Mouse (Mus musculus) cerebellum, adult 18-20 months (tissue): ENCODE measurements around the gene Sprn.
"Not testable (repeated sequence)": the region's sequence is repeated elsewhere in the genome, so short reads cannot be mapped to it uniquely, and the experiment has no call there.

Source experiments
- DNase-seq, 2 experiments: peaks; one replicate each; pipeline ENCODE4 v3.0.0; 2021

Gene Sprn

GRCm38 (mm10) chr7:140141350-140141749 lies 13.3 kb downstream of the Sprn start:
- peak; percentile 76 to 79 for DNase-seq

- no peak for DNase-seq
These were observed 16.7 kb downstream of the Sprn start for GRCm38 (mm10) chr7:140138021-140138310.

GRCm38 (mm10) chr7:140137135-140138020 lies 17.3 kb downstream of the Sprn start, which contains the start of gene Mtg1:
Gene Mtg1, plus strand, starts transcription at chr7:140137564.
- peak; percentile 93 to 99 for DNase-seq

DNA sequence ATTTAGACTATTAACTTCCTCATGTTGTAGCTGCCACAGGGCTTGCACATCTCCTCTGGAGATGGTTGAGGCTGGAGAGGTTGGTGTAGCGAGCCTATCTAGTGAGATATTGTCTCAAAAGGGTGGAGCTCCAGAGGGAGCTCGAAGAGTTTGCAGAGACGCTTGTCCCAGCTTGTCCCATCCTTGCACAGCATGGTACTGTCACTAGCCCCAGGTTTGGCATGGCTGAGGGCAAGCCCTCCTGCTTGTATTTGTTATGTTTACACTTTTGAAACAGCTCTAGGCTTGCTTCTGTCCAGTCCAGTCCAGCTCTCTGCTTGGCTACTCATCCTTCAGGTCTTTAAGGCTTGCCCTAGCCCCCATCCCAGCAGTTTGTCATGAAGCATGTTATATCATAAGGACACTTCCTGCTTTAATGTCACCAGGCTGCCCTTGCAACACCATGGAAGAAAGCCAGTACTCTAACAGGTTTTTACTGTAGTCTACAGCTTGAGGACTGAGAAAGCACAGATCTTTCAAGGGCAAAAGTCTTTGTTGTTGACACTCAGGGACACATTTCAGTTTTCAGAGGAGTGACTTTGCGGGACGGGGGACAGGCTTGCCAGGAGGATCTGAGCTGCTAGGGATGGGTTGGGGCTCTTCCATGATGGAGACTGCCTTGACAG lies 19.4 kb downstream of the Sprn start:
- DNase-seq, result no peak

DNA sequence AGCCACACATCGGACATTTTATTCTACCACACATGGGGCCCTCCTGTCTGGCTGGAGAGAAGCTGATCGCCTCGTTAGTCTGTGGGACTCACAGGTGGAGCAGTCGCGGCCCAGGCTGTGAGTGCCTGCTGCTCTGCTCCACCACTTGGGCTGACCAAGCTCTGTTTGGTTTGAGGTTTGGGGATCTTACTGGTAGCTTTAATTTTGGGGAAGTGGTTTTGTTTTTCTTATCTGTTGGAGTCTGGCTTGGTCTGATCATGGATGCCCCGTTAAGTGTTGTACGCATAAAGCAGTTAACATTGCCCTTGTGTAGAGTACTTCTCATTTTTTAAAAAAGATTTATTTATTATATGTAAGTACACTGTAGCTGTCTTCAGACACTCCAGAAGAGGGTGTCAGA lies 20.6 kb downstream of the Sprn start:
- DNase-seq, result not testable (repeated sequence)

- DNase-seq, result not testable (repeated sequence)
These were observed 22.5 kb downstream of the Sprn start for GRCm38 (mm10) chr7:140132184-140132583.

DNA sequence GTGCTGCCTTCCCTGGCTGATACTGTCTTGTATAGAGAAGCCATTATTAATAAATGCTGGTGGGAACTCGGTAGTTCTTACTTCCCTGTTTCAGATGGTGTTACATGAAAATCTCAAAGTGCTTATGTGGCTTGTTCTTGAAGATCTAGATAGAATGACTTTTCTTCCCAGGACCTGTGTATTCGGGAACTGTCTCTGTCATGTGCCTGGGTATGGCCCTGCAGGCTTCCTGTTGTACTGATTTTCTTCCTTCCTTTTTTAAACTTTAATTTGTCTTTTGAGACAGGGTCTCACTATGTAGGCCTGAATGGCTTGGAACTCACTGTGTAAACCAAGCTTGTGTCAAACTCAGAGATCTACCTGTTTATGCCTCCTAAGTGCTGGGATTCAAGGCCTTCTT lies 26.8 kb downstream of the Sprn start:
- no peak for DNase-seq

DNA sequence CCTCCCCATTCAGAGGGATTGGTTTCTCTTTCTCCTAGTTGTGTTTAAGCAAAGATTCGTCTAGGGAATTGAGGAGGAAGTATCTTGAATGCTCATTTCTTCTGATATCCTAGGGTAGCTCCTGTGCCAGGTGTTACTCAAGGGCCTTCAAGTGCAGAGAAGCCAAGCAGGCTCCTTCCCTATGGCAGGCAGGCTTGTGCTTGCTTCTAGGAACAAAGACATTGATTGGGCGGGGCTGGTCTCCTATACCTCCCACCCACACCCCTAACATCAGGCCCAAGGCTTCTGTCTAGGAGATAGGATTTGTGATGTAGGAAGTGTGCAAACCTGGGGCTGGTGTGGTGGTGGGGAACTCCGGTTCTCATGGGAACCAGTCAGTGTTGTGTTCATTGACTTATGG lies 27.7 kb downstream of the Sprn start:
- DNase-seq, result no peak

DNA sequence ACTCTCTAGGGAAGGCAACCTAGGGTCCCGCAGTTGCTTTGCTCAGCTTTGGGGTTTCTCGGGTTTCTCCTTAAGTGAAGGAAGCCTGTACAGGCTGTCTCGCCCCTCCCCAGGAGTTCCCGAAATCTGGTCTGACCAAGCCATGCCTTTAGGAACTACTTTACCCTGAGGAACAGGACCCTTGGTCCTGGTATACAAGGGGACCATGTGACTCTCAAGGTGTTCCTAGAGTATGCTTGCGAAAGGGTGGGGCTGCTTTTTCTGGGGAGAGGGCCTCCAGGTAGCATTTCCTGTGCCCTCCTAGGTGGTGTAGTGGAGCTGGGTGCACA lies 28.7 kb downstream of the Sprn start:
- no peak for DNase-seq

- DNase-seq, result peak; percentile 93 to 97
These were observed 29.2 kb downstream of the Sprn start for GRCm38 (mm10) chr7:140125278-140126021.

- no peak for DNase-seq
These were observed 30.3 kb downstream of the Sprn start for GRCm38 (mm10) chr7:140124382-140124781.

DNA sequence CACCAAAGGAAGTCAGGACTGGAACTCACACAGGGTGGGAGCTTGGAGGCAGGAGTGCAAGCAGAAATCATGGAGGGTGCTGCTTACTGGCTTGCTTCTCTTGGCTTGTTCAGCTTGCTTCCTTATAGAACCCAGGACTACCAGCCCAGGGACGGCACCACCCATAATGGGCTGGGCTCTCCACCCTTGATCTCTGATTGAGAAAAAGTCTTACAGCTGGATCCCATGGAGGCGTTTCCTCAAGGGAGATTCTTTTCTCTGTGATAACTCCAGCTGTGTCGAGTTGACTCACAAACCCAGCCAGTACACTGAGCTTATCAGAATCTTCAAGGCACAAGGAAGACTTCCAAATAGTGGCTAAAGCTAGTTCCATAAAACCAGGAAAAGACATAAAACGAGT lies 31.9 kb downstream of the Sprn start:
- no peak for DNase-seq

DNA sequence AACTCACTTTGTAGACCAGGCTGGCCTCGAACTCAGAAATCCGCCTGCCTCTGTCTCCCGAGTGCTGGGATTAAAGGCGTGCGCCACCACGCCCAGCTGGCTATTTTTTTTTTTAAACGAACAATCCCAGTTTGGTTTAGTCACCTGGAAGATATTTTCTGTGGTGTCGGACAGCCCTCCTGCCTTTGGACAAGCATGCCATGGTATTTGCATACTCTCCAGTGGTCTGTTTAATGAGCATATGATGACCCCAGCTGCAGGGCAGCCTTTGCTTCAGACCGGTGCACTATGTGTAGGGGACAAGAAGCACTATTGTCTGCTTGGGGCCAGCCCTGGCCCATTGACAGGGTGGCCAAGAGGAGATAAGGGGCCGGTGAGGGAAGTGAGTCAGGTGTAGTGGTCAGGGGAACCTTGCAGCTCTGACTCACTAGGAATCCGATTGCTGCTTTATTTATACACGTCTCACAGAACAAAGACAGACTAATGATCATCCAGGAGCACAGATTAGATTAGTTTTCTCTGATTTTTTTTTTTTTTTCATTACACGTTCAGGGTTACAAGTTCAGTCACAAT lies 33.3 kb downstream of the Sprn start:
- DNase-seq, result no peak

DNA sequence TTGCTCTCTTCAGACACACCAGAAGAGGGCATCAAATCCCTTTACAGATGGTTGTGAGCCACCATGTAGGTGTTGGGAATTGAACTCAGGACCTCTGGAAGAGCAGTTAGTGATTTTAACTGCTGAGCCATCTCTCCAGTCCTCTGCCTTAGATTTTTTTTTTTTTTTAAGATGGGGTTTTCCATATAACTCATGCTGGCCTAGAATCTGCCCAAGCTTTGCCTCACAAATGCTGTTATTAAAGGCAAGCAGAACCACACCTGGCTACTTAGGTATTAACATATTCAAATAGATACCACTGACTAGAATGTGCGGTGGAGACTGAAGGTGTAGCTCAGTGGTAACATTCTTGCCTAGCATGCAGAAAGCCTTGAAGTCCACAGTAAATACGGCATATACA lies 34.2 kb downstream of the Sprn start:
- DNase-seq, result no peak

- peak; percentile 87 to 93 for DNase-seq
These were observed 38.2 kb downstream of the Sprn start, which contains the start of gene Echs1 for GRCm38 (mm10) chr7:140116329-140117054. Gene Echs1, minus strand, starts transcription at chr7:140116476.

GRCm38 (mm10) chr7:140115583-140116328 lies 38.9 kb downstream of the Sprn start, which contains the start of gene Paox:
Gene Paox, plus strand, starts transcription at chr7:140115799.
- DNase-seq, result peak; percentile 31 to 52

DNA sequence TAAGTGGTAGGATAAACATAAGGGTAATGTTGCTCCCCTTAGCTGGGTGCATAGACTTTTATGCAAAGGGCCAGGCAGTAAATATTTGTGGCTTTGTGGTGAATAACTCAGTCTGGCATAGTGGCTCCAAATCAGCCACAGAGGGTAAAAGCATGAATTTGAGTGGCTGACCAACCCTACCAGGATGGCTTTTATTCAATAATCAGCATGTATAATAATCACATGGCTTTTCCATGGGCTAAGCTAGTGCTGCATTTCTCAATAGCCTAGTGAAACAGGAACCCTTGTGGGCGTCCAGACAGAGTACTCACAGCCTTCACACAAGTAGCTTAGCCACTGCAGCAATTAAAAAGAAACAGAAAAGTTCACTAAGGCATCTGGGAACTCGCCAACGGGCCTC lies 42.7 kb downstream of the Sprn start:
- no peak for DNase-seq

DNA sequence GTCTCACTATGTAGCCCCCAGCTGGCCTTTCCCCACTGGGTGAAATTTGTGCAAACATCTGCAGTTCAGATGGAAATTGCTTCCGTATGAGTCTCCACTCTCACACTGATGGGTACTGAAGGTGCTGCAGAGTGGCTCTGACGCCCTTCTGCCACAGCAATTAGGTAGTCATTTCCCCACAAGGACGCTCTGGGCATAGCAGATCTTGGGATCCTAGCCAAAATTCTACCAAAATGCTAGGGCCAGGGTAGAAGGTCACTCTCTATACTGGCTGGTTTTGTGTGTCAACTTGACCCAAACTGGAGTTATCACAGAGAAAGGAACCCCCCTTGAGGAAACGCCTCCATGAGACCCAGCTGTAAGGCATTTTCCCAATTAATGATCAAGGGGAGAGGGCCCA lies 50.7 kb downstream of the Sprn start:
- no peak for DNase-seq

GRCm38 (mm10) chr7:140101993-140102860 lies 52.5 kb downstream of the Sprn start, which contains the start of gene Fuom:
Gene Fuom, minus strand, starts transcription at chr7:140102441.
- DNase-seq, result peak; percentile 87 to 89

GRCm38 (mm10) chr7:140101498-140101897 lies 53.2 kb downstream of the Sprn start:
- peak; percentile 32 to 52 for DNase-seq
